Mouse (Mus musculus) brown adipose tissue, adult 24 weeks (tissue): ENCODE results near the gene Crocc2. TPM values are rescaled to one million over a fixed set of nuclear protein-coding genes. Genes with fewer than 3 reads are reported as not detected.
A peak's percentile ranks its signal among the peaks of the same experiment; 100 is the strongest.

ENCODE experiments used
- H3K27ac ChIP-seq: fragments of 200-500 bp; replicated peaks from 2 replicates; pipeline ENCODE4 v1.5.1; 2012; ENCODE audit warnings: low read depth, mild to moderate bottlenecking, low read length
- H3K4me1 ChIP-seq: fragments of 200-500 bp; 2 replicates; pipeline ENCODE4 v1.6.1; 2012; ENCODE audit warnings: low read length, mixed read lengths; ENCODE audit not compliant: control insufficient read depth, insufficient read depth, insufficient read length
- H3K4me3 ChIP-seq: fragments of 200-500 bp; 2 replicates; pipeline ENCODE4 v1.5.1; 2012; ENCODE audit warnings: low read depth, mild to moderate bottlenecking, low read length, moderate library complexity; ENCODE audit not compliant: insufficient read depth
- polyA plus RNA-seq: library from polyadenylated mRNA; stranded (reverse); fragments of >200 nt; gene quantifications from 2 replicates; pipeline ENCODE4 v1.2.4, GENCODE M21; 2012; ENCODE audit not compliant: missing spikeins, insufficient read depth, insufficient read length

The Crocc2 gene
- polyA plus RNA-seq, 1 experiment, result not detected

DNA sequence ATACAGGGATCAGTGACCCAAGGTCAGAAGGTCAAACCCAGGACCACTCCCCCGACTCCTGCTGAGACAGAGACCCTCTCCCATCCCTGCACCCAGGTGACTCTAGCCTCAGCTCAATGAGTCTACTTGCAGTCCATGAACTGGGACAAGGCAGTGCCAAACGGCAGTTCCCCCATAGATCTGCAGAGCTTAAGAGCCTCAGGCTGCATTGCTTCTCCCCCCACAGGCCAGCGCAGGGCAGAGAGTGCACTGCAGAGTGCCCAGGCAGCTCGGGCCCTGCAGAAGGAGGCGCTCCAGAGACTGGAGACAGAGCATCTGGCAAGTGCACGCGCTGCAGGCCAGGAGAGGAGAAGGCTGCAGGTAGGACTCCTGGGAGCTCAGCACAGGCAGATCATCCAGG, 49.0 kb downstream of the Crocc2 start:
- Histone ChIP-seq H3K27ac (no peak overlapping the region), H3K4me1 (no peaks in the 10 kb centered on the region; the same call in 1 of the 2 replicates)

DNA sequence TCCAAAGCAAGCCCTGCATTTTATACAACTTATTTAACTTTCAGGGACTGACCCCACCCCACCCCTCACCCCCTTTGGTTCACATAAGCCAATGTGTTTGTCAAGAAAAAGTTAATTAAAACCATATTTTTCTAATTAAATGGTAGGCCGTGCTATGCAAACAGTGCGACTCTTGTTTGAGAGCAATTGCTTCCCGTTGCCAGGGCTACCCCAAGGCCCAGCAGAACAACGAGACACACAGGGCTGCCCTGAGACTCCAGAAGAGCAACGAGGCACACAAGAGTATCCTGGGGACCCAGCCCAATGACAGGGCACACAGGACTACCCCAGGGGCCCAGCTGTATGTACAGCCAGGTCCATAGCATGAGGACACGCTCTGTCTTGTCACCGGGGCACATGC, 52.3 kb downstream of the Crocc2 start:
- no peak overlapping the region for H3K27ac ChIP-seq
- no peak overlapping the region for H3K4me3 ChIP-seq
- H3K4me1 ChIP-seq, result no peaks in the 10 kb centered on the region; the same call in 1 of the 2 replicates

More for the DNA sequence above, 49.0 kb downstream of the Crocc2 start:
- H3K4me3 ChIP-seq, result no peak overlapping the region

DNA sequence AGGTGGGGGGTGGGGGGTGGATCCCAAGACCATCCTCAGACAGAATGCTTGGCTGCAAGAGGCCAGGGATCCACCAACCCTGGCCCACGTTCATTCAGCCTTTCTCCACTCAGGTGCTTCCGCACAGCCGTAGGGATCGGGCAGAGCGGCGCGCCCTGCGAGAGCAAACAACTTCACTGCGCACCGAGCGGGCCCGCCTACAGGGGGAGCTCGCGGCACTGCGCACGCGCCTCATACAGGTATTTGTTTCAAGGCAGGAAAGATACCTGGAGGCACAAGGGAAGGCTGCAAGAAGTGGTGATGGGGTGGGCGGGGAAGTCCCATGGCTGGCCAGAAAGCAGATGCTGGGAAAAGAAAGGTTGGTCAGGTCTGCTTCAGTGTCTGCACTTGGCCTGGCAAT, 55.4 kb downstream of the Crocc2 start:
- Histone ChIP-seq H3K27ac (no peak overlapping the region), H3K4me1 (peaks cover 12% of the 10 kb centered on the region), H3K4me3 (no peak overlapping the region)

DNA sequence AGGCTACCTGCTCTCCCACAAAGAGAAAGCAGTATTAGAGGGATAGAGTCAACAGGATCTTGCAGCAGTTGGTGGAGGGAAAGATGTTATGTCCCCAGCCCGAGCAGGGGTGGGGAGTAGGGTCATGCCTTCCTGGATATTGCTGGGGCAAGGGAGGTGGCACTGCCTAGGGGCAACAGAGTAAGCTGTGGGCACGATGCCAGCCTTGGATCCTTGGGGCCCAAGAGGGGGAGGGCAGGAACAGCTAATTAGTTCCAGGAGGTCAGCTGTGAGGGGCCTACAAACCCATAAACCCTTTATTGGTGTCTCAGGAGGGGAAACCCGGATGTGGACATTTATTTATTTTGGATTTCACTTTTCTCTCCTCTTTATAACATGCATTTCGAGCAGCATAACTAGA, 56.7 kb downstream of the Crocc2 start:
- Histone ChIP-seq H3K27ac (no peak overlapping the region), H3K4me3 (no peak overlapping the region), H3K4me1 (peaks cover 12% of the 10 kb centered on the region)

DNA sequence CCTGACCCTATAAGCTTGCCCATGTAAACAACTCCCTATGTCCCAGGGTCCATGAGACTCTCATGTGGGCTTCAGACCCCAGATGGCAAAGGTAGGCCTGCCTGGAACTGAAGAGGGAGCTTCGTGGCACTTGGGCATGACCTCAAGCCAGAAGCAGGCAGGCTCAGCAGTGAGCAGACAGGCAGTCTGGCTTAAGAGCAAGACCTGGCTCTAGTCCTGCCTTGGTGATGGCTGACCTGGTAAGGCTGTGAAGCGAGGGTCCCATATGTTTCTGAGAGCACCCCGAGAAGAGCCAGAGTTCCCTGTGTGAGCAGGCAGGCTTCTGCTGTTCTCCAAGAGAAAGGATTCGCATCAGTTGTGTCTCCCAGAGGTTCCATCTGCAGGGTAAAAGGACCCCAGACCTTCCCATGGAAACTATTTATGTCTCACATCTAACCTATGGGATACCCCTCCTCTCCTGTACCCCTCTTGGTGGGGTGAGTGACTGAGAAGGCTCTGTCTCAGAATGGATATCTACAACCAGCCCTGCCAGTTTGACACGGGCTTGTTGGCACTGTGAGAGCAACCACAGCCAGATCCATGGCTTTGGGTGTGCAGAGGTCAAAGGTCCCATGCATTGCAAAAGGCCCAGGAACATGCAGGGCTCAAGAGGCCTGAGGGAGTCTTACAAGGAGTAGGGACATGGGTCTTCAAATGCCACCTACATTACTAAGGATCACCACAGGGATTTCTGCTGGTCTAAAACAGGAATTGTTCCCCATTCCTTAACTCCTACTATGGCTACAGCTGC, 57.4 kb downstream of the Crocc2 start:
- no peak overlapping the region for H3K4me3 ChIP-seq
- H3K27ac ChIP-seq, result no peak overlapping the region
- peaks cover 12% of the 10 kb centered on the region for H3K4me1 ChIP-seq

DNA sequence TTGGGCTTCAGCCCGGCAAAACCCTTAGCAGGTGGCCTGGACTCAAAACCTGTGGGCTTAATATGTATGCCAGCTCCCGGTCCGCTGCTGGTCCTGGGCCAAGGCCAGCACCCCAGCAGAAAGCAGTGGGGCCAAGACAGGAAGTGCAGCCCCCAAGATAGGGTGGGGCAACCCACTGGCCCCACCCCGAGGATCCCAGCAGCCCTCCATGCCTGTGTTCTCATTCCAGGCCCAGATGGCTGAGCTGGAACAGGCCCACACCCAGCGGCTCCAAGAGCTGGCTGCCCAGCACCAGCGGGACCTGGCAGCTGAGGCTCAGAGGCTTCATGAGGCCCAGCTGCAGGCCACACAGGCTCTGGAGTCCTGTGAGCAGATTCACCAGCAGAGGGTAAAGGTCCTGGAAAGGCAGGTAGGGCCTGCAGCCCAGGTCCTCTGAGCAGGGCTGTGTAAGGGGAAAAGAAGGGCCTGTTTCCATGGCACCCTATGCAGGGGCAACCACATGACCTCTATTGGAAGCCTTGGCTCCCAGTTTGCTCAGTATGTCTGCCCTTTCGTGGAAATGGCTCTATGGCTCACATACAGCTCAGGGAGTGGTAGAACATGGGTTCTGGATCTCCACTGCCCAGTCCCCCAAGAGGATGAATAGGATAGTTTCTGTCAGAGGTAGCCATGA, 58.9 kb downstream of the Crocc2 start:
- Histone ChIP-seq H3K4me1 (peaks cover 12% of the 10 kb centered on the region), H3K4me3 (no peak overlapping the region), H3K27ac (no peak overlapping the region)

DNA sequence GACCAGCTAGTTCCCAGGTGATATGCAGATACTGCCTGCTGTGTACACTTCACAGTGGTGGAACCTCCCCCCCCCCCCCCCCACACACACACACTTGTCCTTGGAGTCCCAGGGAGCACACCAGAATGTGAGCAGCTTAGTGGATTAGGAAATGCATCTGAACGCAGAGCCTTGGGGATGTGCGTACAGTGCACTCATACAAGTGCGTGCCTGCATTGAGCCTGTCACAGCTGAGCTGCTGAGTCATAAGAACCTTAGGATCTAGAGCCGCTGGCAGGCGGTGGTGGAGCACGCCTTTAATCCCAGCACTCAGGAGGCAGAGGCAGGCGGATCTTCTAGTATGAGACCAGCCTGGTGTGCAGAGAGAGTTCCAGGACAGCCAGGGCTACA, 59.4 kb downstream of the Crocc2 start:
- Histone ChIP-seq H3K27ac (no peak overlapping the region), H3K4me1 (peaks cover 12% of the 10 kb centered on the region), H3K4me3 (no peak overlapping the region)

DNA sequence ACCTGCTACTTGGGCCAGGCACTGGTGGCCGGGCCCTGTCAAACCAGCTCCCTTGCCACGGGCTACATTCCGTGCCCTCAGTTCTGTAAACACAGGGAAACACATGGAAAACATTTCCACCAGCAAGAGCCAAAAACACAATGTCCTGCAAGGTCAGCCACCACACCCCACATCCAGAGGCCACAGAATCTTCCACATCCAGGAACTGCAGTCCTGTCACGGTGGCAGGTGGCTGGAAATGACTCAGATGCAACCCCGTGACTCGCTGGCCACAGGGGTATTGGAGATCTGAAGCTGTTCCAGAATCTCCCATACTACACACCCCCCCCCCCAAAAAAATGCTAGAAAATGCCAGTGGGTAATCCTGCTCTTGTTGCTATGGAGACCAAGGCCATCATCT, 60.7 kb downstream of the Crocc2 start:
- Histone ChIP-seq H3K4me3 (no peak overlapping the region), H3K27ac (no peak overlapping the region), H3K4me1 (peaks cover 12% of the 10 kb centered on the region)

DNA sequence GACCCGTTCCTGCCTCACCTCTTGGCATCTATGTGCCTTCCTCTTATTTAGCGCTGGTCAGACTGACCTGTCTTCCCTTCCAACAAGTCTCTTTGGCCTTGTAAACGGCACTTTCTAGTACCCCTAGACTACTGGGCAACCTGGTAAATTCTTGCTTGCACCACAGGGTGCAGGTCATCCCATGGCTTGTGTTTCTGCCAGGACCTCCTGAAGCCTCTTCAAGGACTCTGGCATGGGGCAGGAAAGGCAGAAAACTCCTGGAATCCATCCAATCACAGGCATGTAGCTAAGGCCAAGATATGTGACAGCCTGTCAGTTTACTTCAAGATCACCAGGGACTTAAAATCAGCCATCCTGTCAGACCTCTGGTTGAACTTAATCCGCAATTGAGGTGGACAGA, 61.1 kb downstream of the Crocc2 start:
- H3K4me3 ChIP-seq, result no peak overlapping the region
- peaks cover 12% of the 10 kb centered on the region for H3K4me1 ChIP-seq
- no peak overlapping the region for H3K27ac ChIP-seq

DNA sequence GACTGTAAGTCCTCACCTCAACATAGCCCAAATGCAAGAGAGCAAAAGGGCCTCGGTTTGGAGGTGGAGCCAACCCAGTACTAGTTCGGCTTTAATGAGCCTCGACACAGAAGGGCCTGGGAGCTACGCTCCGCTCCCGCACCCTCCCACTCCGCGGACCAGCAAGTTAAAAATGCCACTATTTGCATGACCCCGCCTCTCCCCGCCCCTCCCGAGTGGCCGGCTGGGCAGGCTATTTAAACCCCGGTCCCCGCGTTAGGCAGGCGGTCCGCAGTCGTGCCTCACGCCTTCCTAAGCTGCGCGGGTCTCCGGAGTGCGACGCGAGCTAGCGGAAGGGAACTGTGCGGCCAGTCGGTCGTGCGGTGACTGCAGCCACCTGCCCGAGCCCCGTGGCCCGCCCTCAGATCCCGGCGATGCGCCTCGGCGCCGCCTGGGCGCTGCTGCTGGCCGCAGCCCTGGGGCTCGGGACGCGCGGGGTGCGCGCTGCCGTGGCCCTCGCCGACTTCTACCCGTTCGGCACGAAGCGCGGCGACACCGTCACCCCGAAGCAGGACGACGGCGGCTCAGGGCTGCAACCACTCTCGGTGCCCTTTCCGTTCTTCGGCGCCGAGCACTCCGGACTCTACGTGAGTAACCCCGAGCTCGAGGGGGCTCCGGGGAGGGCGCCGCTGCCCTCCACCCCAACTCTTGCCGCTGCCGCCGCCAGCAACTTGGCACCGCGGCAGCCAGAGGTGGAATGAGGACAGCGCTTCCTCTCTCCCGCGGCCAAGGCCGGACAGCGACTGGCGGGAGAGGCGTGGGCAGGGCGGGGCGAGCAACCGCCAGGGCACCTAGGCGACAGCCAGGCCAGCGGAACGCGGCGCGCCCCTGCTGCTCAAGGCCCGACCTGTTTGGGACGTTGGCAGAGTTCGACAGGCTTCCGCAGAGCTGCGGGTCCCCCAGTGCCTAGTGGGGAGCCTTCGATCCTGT, 67.3 kb downstream of the Crocc2 start, which contains the start of gene Sned1:
Sned1 (plus strand) TSS at position 266 of the 969 bp plus-strand sequence.
- Histone ChIP-seq H3K4me3 (peak within 1 kb of the TSS; percentile 67), H3K4me1 (no peaks in the 10 kb centered on the region), H3K27ac (no peak within 1 kb of the TSS)

DNA sequence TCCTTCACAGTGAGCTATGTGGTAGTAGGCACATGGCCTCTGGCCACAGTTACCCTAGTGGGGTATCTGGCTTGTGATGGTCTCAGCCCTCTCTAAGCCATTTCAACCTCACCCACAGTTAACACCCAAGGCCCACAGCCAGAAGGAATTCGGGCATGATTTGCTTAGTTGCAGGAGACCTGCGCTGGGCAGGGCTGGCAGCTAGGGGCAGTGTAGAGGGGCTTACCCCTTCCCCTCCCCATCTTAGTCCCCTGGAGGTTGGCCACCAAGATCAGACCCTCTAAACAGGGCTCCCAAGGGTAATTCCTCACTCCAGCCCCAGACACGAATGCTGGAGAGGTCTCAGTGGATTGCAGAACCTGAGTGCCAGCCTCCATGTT, 68.0 kb downstream of the Crocc2 start:
- no peaks in the 10 kb centered on the region for H3K4me1 ChIP-seq
- H3K27ac ChIP-seq, result no peak overlapping the region
- peak overlapping the region; percentile 67 for H3K4me3 ChIP-seq

DNA sequence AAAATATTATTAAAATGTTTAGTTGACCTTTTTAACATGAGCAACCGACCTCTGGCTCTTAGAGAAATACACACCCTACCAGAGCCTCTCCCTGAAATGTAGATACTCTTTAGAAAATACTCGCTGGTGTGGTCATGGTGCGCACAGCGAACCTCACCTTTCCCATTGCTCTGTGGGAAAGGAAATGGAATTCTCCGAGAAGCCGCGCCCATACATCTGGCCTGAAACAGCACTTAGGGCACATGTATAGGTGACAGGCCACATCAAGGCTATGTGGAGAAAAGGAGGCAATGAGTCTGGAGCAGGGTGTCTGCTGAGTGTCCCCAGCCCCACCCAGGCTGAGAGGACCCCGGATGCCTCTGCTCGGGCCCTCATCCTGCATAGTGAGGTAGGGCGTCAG, 69.2 kb downstream of the Crocc2 start:
- Histone ChIP-seq H3K4me3 (no peak overlapping the region), H3K4me1 (no peaks in the 10 kb centered on the region), H3K27ac (no peak overlapping the region)

DNA sequence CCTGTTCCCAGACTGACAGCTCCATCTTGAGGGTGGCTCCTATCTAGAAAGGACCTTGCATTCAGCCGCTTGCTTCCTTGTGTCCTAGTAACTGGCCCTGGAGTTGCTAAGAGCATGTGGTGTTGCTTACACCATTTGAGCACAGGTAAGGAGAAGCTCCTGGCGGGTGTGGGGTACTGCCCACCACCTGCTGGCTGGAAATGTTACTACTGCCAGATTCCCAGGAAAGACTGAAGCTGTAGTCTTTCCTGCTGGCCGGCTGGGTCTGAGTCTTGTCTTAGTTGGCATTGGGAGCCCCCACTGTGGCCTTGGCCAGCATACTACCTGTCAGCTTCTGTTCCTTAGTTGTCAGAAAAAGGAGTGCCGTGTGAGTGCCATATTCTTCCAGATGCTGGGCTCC, 69.7 kb downstream of the Crocc2 start:
- Histone ChIP-seq H3K27ac (no peak overlapping the region), H3K4me1 (no peaks in the 10 kb centered on the region), H3K4me3 (no peak overlapping the region)

DNA sequence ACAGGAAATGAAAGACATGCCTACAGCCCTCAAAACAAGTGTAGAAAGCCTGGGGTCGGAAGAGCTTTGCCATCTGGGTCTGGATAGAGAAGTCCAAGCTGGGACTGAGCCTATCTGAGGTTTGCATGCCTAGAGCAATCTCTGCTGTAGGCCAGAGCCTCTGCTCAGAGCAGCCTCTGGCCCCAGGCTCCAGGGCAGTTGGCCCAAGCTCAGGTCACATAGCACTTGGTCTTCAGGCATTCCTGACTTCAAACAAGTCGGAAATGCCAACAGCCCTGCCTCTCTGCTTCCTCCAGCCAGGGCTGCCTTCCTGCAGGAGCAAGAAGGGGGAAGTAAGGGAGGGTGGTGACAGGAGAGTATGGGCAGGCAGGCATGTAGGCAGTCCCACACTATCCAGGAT, 77.4 kb downstream of the Crocc2 start:
- H3K27ac ChIP-seq, result no peak overlapping the region
- no peak overlapping the region for H3K4me3 ChIP-seq
- H3K4me1 ChIP-seq, result peaks cover 11% of the 10 kb centered on the region; the same call in 1 of the 2 replicates

DNA sequence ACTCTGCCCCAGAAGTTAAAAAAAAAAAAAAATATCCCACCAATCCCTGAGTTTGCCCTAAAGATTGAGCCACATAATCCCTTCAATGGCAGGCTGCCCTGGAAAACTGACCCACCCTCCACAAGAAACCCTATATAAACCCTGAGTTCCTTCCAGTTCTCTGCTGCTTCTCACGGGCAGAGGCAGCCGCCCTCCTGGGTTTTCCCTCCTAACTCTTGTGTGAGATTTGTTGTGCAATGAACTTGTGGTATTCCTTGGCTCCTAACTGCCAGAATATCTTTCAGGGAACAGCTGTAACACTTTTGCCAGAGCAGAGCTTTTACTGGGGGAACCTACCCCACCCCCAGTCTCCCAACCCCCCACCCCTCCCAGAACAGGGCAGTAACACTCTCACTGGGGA, 84.1 kb downstream of the Crocc2 start:
- no peak overlapping the region for H3K27ac ChIP-seq
- no peak overlapping the region for H3K4me3 ChIP-seq
- H3K4me1 ChIP-seq, result no peaks in the 10 kb centered on the region
